Mouse (Mus musculus) limb, embryonic 15.5 days (tissue): ENCODE data around the gene Pkn3. TPM values are rescaled to one million over a fixed set of nuclear protein-coding genes. Genes with fewer than 3 reads are reported as not detected.
A peak's percentile ranks its signal among the peaks of the same experiment; 100 is the strongest.

Experiments
- ATAC-seq: fragments of 200-750 bp; cut with Nextera tagmentation; 2 replicates; pipeline ENCODE4 v1.8.0; 2017; ENCODE audit warnings: low read depth, moderate TSS enrichment; ENCODE audit not compliant: insufficient number of reproducible peaks, low FRiP score, low TSS enrichment
- H3K27ac ChIP-seq: fragments of 300-500 bp; sonication (generic); 2 replicates; pipeline ENCODE4 v1.5.1; 2015; ENCODE audit warnings: moderate library complexity, mild to moderate bottlenecking, inconsistent platforms
- H3K27me3 ChIP-seq: fragments of 300-500 bp; sonication (generic); 2 replicates; pipeline ENCODE4 v1.6.1; 2015; ENCODE audit warnings: inconsistent platforms
- H3K36me3 ChIP-seq: fragments of 300-500 bp; sonication (generic); 2 replicates; pipeline ENCODE4 v1.6.1; 2015; ENCODE audit warnings: inconsistent platforms
- H3K4me1 ChIP-seq: fragments of 300-500 bp; sonication (generic); 2 replicates; pipeline ENCODE4 v1.6.1; 2015; ENCODE audit warnings: inconsistent platforms
- H3K4me2 ChIP-seq: fragments of 300-500 bp; sonication (generic); 2 replicates; pipeline ENCODE4 v1.6.1; 2015; ENCODE audit warnings: mild to moderate bottlenecking, inconsistent platforms
- H3K4me3 ChIP-seq: fragments of 300-500 bp; sonication (generic); 2 replicates; pipeline ENCODE4 v1.5.1; 2015; ENCODE audit warnings: mild to moderate bottlenecking, inconsistent platforms
- H3K9ac ChIP-seq: fragments of 300-500 bp; sonication (generic); 2 replicates; pipeline ENCODE4 v1.6.1; 2015; ENCODE audit warnings: inconsistent platforms
- H3K9me3 ChIP-seq: fragments of 300-500 bp; sonication (generic); 2 replicates; pipeline ENCODE4 v1.6.1; 2016; ENCODE audit warnings: inconsistent platforms
- WGBS: fragments of 180-500 bp; shearing (Covaris S2); methylation state at CpG from one replicate; pipeline ENCODE4 v1.1.7; 2015; 5-methylcytosine and 5-hydroxymethylcytosine counted together
- polyA plus RNA-seq: library from polyadenylated mRNA; unstranded; fragments of >200 nt; fragmentation: Nextera tagmentation; extraction: Ambion mirVana; gene quantifications from 2 replicates; pipeline ENCODE4 v1.2.1, GENCODE M21; 2015

Gene Pkn3
- polyA plus RNA-seq, result 8.6 and 10.4 TPM in 2 replicates

DNA sequence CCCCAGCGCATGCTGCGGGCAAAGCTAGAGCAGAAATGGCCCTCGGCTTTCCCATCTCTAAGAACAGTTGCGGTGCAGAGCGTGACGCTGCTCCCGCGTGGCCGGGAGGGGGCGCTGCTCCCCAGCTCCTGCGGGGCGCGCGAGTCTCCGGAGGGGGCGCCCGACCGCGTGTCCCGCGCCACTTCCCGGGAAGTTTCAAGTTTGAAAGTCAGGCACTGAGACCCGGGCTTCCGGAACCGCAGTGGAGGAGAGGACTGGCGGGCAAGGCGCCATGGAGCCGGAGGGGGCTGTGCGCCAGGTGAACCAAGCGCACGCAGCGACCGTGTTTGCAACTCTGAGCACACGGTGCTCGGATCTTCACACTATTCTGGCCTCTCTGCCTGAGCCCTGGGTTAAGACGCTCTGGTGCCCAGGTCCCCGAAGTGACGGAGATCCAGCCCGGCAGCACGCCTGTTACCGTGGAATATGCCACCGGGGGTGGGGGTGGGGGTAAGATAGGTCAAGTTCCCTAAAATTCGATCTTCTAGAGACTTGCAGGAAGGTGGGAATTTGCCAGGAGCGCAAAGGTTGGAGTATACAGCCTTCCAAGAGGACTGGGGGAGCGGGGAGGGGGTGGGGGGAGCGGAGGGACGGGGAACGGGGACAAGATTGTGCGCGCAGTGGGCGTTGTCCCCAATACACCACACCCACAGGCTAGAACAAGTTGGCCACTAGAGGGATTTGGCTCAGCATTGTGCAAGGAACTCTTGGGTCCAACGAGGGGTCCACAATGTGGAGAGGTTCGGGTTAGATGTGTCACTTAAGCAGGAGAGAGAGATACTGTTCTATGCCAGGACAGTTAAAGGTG is at the start of gene Pkn3:
TSS of gene Pkn3 (plus strand) at position 183 of the 847 bp plus-strand sequence.
- Histone ChIP-seq H3K4me1 (peaks cover 28% of the 10 kb centered on the region), H3K4me2 (peak within 1 kb of the TSS; percentile 97), H3K9ac (peak within 1 kb of the TSS; percentile 62), H3K9me3 (no peaks in the 10 kb centered on the region), H3K4me3 (peak within 1 kb of the TSS; percentile 61), H3K27me3 (no peaks in the 10 kb centered on the region), H3K27ac (peak within 1 kb of the TSS; percentile 91), H3K36me3 (peaks cover 13% of the 10 kb centered on the region)
- ATAC-seq, result peak; percentile 64
- WGBS, result under 1% methylated on average over 53 of the region's 53 CpGs

DNA sequence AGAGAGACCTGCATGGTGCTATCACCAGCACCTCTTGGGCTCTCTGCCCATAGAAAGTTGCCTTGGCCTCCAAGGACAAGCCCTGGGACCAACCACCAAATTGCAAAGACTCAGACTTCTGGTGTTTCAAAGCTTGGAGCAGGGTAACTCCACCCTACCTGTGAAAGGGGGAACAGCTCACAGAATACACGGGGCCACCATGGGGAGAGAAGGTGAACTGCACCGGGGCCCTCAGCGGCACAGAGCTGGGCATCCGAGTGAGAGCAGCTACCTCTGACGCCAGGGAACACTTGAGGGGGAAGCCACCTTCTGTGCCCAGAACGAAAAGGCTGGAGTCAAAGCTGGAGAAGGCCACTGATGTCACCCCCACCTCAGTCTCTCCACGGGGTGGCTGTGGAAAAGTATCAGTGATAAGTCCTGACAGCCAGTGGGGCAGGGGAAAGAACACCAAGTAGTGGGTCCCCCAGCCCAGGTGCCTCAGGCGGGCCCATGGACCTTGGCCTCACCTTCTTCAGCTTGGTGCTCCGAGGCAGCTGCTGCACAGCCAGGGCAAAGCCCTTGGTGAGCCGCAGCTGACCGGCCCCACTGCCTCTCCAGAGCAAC is 45.1 kb upstream of the Pkn3 start:
- Histone ChIP-seq H3K9me3 (no peaks in the 10 kb centered on the region), H3K4me2 (no peak overlapping the region), H3K36me3 (peaks cover 76% of the 10 kb centered on the region), H3K4me3 (no peak overlapping the region), H3K27me3 (no peaks in the 10 kb centered on the region), H3K27ac (no peak overlapping the region), H3K4me1 (no peaks in the 10 kb centered on the region), H3K9ac (no peak overlapping the region)
- 59% methylated on average over 11 of the region's 11 CpGs for WGBS
- no peak for ATAC-seq

DNA sequence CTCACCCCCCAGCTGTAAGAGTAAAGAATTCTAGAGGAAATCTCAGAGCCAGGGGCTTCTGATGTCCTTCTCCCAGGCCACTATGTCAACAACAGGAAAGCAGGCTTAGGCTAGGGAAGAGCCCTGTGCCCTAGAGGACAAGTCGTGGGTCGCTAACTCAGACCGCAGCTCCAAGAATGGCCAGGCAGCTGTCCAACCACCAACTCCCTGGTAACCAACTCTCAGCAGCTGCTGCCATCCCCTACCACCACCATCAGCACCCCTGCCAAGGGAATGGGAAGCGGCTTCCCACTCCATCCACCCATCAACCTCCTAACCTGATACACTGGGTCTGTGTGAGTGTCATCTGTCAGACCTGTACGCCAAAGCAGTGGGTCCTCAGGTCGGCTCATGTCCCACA is 44.5 kb upstream of the Pkn3 start:
- WGBS, result 76% methylated on average over 6 of the region's 6 CpGs

DNA sequence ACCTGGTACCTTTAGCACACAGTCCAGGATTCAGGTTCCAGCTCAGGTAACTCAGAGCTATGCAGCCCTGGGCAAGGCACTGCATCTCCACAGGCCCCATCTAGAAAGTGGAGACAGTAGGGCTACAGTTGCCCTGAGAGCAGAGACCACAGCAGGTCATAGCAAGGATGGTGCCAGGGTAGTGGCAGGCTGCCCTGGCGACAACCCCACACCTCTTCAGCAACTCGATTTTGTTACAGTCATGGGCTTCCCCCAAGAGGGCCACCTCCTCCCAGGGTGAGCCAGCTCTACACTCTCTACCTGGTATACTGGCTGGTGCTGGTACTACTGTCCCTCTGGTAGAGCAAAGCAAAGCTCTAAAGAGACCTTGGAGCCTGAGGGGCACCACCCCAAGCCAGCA is 39.7 kb upstream of the Pkn3 start:
- Histone ChIP-seq H3K36me3 (peaks cover 35% of the 10 kb centered on the region), H3K27ac (no peak overlapping the region), H3K4me1 (peaks cover 6% of the 10 kb centered on the region; the same call in 1 of the 2 replicates), H3K9ac (no peak overlapping the region), H3K9me3 (no peaks in the 10 kb centered on the region), H3K4me2 (no peak overlapping the region), H3K4me3 (no peak overlapping the region), H3K27me3 (no peaks in the 10 kb centered on the region)
- WGBS, result 75% methylated on average over 2 of the region's 2 CpGs
- ATAC-seq, result no peak

More for the DNA sequence above, 44.5 kb upstream of the Pkn3 start:
- Histone ChIP-seq H3K9me3 (no peaks in the 10 kb centered on the region), H3K9ac (no peak overlapping the region), H3K4me1 (no peaks in the 10 kb centered on the region), H3K27ac (no peak overlapping the region), H3K4me3 (no peak overlapping the region), H3K4me2 (no peak overlapping the region), H3K27me3 (no peaks in the 10 kb centered on the region), H3K36me3 (peaks cover 76% of the 10 kb centered on the region)
- no peak for ATAC-seq

DNA sequence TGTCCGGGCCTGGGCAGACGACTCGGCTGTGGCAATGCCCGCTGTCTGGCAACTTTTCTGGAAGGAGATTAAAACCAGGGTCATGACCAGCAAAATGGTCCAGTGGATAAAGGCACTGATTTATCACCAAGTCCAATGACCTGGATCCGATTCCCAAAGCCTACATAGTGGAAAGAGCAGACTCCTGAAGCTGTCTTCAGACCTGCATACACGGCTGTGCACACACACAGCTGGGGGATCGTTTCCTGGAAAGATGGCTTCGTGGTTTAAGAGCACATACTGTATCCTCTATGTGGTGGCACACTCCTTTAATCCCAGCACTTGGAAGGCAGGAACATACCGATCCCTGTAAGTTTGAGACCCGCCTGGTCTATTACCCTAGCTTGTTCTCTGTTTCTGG is 39.1 kb upstream of the Pkn3 start:
- peaks cover 6% of the 10 kb centered on the region; the same call in 1 of the 2 replicates for H3K4me1 ChIP-seq
- 90% methylated on average over 10 of the region's 10 CpGs for WGBS
- H3K9ac ChIP-seq, result no peak overlapping the region
- peaks cover 31% of the 10 kb centered on the region for H3K36me3 ChIP-seq
- no peak overlapping the region for H3K27ac ChIP-seq
- no peaks in the 10 kb centered on the region for H3K27me3 ChIP-seq
- H3K4me3 ChIP-seq, result no peak overlapping the region
- H3K4me2 ChIP-seq, result no peak overlapping the region
- H3K9me3 ChIP-seq, result no peaks in the 10 kb centered on the region
- no peak for ATAC-seq

DNA sequence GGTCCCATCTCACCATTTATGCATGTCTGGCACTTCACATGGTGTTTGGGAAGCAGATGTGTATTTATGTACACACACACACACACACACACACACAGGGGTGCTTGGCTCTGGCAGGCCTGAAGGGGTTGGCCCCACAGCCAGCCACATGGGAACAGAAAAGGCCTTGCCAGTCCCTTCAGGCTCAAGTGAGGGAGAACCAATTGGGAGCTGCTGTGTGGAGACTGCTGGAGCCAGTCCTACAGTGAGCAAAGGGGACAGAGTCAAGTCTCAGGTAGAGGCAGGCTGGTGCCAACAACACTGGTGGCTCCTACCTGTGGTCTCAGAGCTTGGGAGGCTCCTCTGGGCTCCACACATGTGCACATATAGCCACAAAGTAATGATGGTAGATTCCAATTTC is 37.8 kb upstream of the Pkn3 start:
- no peak overlapping the region for H3K27ac ChIP-seq
- peaks cover 32% of the 10 kb centered on the region for H3K36me3 ChIP-seq
- no peaks in the 10 kb centered on the region for H3K9me3 ChIP-seq
- ATAC-seq, result no peak
- no peaks in the 10 kb centered on the region for H3K27me3 ChIP-seq
- no peak overlapping the region for H3K9ac ChIP-seq
- no peak overlapping the region for H3K4me2 ChIP-seq
- H3K4me3 ChIP-seq, result no peak overlapping the region
- H3K4me1 ChIP-seq, result peaks cover 6% of the 10 kb centered on the region; the same call in 1 of the 2 replicates

DNA sequence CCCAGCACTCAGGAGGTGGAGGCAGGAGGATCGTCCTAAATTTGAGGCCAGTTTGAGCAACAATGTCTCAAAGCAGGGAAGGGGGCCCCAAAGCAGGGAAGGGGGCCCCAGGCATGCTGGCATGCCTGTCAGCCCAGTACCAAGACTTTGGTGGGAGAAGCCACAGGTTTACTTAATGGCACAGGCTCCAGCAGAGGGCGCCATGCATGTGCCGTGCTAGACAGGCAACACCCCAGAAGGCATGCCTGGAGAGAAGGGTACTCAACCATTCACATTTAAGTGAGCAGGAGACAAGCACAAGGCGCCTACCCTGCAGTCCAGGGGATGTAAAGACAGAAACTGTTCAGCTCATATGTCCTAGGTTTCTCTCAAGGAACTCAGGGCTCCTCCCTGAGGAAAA is 35.0 kb upstream of the Pkn3 start:
- Histone ChIP-seq H3K9ac (no peak overlapping the region), H3K4me2 (no peak overlapping the region), H3K27ac (no peak overlapping the region), H3K4me1 (peaks cover 6% of the 10 kb centered on the region; the same call in 1 of the 2 replicates), H3K4me3 (no peak overlapping the region), H3K36me3 (peaks cover 22% of the 10 kb centered on the region), H3K27me3 (no peaks in the 10 kb centered on the region), H3K9me3 (no peaks in the 10 kb centered on the region)
- no peak for ATAC-seq
- WGBS, result 9% methylated on average over 4 of the region's 4 CpGs

DNA sequence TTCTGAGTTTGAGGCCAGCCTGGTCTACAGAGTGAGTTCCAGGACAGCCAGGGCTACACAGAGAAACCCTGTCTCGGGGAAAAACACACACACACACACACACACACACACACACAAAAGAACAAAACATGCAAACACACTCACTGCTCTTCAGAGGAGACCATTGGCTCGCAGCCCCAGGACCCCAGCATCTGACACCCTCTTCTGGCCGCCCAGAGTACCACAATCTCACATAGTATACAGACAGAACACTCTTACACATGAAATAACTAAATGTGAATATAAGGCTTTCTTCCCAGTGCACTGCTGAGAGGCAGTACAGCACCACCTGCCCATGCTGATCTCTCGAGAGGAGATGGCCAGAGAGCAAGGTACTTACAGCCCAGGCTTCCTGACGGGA is 32.9 kb upstream of the Pkn3 start:
- no peaks in the 10 kb centered on the region for H3K9me3 ChIP-seq
- H3K27me3 ChIP-seq, result no peaks in the 10 kb centered on the region
- no peak for ATAC-seq
- peaks cover 11% of the 10 kb centered on the region; the same call in 1 of the 2 replicates for H3K4me1 ChIP-seq
- H3K4me2 ChIP-seq, result no peak overlapping the region
- H3K9ac ChIP-seq, result no peak overlapping the region
- WGBS, result 89% methylated on average over 5 of the region's 5 CpGs
- no peak overlapping the region for H3K27ac ChIP-seq
- no peak overlapping the region for H3K4me3 ChIP-seq
- H3K36me3 ChIP-seq, result peaks cover 10% of the 10 kb centered on the region

DNA sequence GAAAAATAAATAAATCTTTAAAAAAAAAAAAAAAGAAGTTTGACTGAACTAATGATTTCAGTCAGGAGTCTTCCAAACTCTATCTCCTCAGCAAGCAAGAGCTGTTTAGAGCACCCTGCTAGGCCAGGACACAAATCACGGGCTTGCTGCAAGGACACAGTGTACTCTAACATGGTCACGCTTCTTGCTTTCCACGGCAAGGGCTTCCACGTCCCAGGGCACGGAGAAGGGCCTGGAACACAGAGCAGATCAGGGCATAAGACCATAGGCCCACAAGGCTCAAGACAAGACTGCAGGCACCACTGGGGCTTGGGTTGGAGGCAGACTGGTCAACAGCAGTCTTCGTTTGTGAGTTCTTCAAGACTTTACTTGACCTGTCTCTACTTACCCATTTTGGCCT is 30.4 kb upstream of the Pkn3 start:
- Histone ChIP-seq H3K4me3 (no peak overlapping the region), H3K36me3 (peaks cover 10% of the 10 kb centered on the region), H3K9ac (no peak overlapping the region), H3K4me2 (no peak overlapping the region), H3K27ac (no peak overlapping the region), H3K27me3 (no peaks in the 10 kb centered on the region), H3K4me1 (peaks cover 11% of the 10 kb centered on the region; the same call in 1 of the 2 replicates), H3K9me3 (no peaks in the 10 kb centered on the region)
- 95% methylated on average over 6 of the region's 6 CpGs for WGBS
- ATAC-seq, result no peak

DNA sequence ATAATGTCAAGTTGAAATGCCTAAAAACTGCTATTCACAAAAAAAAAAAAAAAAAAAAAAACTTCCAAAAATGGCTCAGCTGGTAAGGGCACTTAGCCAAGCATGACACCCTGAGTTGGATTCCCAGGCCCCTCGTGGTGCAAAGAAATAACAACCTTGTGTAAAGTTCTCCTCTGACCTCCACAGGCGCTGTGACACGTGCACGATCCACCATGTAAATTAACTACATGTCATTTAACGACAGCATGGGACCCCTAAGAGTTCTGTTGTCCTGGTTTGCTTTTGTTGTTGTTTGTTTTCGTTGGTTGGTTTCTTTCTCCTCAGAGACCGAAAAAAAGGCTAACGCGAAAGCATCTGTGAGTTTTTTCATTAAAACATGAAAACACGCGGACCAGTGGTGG is 29.4 kb upstream of the Pkn3 start:
- Histone ChIP-seq H3K36me3 (peaks cover 10% of the 10 kb centered on the region), H3K4me1 (0 out of 2 replicates have a peak, but pooled peaks cover 5% of the 10 kb centered on the region), H3K4me2 (peak overlapping the region; percentile 69), H3K9me3 (no peaks in the 10 kb centered on the region), H3K27me3 (no peaks in the 10 kb centered on the region), H3K27ac (peak overlapping the region; percentile 93; the same call in 1 of the 2 replicates), H3K9ac (peak overlapping the region; percentile 65), H3K4me3 (peak overlapping the region; percentile 73)
- no peak for ATAC-seq
- 47% methylated on average over 11 of the region's 11 CpGs for WGBS

DNA sequence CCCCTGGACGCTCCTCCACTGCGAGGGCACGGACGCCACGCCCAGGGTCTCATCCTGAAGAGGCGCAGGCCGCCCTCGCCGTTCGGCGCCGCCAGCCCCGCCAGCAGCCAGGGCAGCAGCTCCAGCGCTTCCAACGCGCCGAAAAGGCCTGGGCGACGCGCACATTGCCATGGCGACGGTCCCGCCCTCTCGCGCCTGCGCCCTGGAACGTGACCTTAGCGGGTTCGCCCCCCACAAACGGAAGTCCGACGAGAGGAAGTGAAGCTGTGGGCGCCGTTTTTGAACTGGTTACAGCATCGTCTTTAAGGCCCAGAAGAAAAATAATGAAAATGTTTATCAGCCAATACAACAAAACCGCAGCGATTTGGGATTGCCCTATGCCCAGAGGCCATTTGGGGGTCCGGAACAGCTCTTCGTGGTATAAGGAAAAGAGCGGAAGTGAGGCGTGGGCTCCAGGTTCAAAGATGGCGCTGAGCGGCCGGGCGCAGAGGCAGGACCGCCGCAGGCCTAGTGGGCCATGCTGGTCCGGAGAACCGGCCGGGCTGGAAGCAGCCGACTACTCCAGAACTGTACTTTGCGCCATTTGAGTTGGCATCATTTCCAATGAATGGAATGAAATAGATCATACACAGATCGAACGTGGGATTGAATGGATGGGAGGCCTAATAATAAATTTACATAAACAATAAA is 28.6 kb upstream of the Pkn3 start, which contains the start of gene Wdr34:
TSS of gene Wdr34 (minus strand) at position 183 of the 690 bp plus-strand sequence.
- Histone ChIP-seq H3K4me3 (peak within 1 kb of the TSS; percentile 73), H3K27me3 (no peaks in the 10 kb centered on the region), H3K27ac (peak within 1 kb of the TSS; percentile 93), H3K4me2 (peak within 1 kb of the TSS; percentile 69), H3K9ac (peak within 1 kb of the TSS; percentile 65), H3K36me3 (peaks cover 10% of the 10 kb centered on the region), H3K4me1 (0 out of 2 replicates have a peak, but pooled peaks cover 5% of the 10 kb centered on the region), H3K9me3 (no peaks in the 10 kb centered on the region)
- peak; percentile 90 for ATAC-seq
- WGBS, result under 1% methylated on average over 52 of the region's 54 CpGs
